Mouse (Mus musculus) frontal cortex, postnatal 10 days (tissue): ENCODE results near the gene Pmf1.
"Not testable (repeated sequence)": the region's sequence is repeated elsewhere in the genome, so short reads cannot be mapped to it uniquely, and the experiment has no call there.

Experiments used
- DNase-seq, 2 experiments: peaks; one replicate each; pipeline ENCODE4 v3.0.0; 2022; ENCODE audit warnings: low spot score in 2 of 2, mixed read lengths in 1 of 2

Gene Pmf1

GRCm38 (mm10) chr3:88395288-88395687 is 14.8 kb downstream of the Pmf1 start:
- no peak for DNase-seq

GRCm38 (mm10) chr3:88393776-88394375 is 16.3 kb downstream of the Pmf1 start:
- DNase-seq, result no peak

GRCm38 (mm10) chr3:88384364-88384763 is 25.8 kb downstream of the Pmf1 start, which contains the start of gene Bglap:
Gene Bglap (minus strand): TSS chr3:88384464.
- no peak for DNase-seq

GRCm38 (mm10) chr3:88382383-88382782 is 27.7 kb downstream of the Pmf1 start:
- not testable (repeated sequence) for DNase-seq

GRCm38 (mm10) chr3:88381389-88382315 is 28.5 kb downstream of the Pmf1 start:
- not testable (repeated sequence) for DNase-seq

GRCm38 (mm10) chr3:88378599-88378998 is 31.5 kb downstream of the Pmf1 start, which contains the start of gene Bglap2:
Gene Bglap2 (minus strand): TSS chr3:88378699.
- not testable (repeated sequence) for DNase-seq

GRCm38 (mm10) chr3:88376644-88377043 is 33.5 kb downstream of the Pmf1 start:
- DNase-seq, result not testable (repeated sequence)

GRCm38 (mm10) chr3:88375750-88376626 is 34.1 kb downstream of the Pmf1 start:
- not testable (repeated sequence) for DNase-seq

- DNase-seq, result not testable (repeated sequence)
Observed at GRCm38 (mm10) chr3:88372643-88373042, 37.5 kb downstream of the Pmf1 start, which contains the start of gene Bglap3. Gene Bglap3 (minus strand): TSS chr3:88372743.

- not testable (repeated sequence) for DNase-seq
Observed at GRCm38 (mm10) chr3:88368511-88368910, 41.6 kb downstream of the Pmf1 start.

GRCm38 (mm10) chr3:88367517-88367916 is 42.6 kb downstream of the Pmf1 start:
- DNase-seq, result not testable (repeated sequence)

- not testable (repeated sequence) for DNase-seq
Observed at GRCm38 (mm10) chr3:88366830-88367428, 43.2 kb downstream of the Pmf1 start.

GRCm38 (mm10) chr3:88365705-88366361 is 44.3 kb downstream of the Pmf1 start:
- no peak for DNase-seq

GRCm38 (mm10) chr3:88364337-88364736 is 45.8 kb downstream of the Pmf1 start, which contains the start of gene Paqr6:
Gene Paqr6 (plus strand): TSS chr3:88364584.
- DNase-seq, result no peak

GRCm38 (mm10) chr3:88363700-88364099 is 46.4 kb downstream of the Pmf1 start:
- DNase-seq, result no peak

- no peak for DNase-seq
Observed at GRCm38 (mm10) chr3:88361612-88362313, 48.4 kb downstream of the Pmf1 start.

GRCm38 (mm10) chr3:88361096-88361495 is 49.0 kb downstream of the Pmf1 start:
- DNase-seq, result no peak

GRCm38 (mm10) chr3:88359989-88360388 is 50.1 kb downstream of the Pmf1 start:
- no peak for DNase-seq

GRCm38 (mm10) chr3:88359584-88359983 is 50.5 kb downstream of the Pmf1 start:
- no peak for DNase-seq
